Mouse (Mus musculus) ovary, adult 2 months (tissue): ENCODE measurements around the gene Snupn. TPM values are rescaled to one million over a fixed set of nuclear protein-coding genes. Genes with fewer than 3 reads are reported as not detected.

ENCODE experiments used
- polyA plus RNA-seq: library from polyadenylated mRNA; depleted of rRNA; stranded (reverse); fragments of >200 nt; gene quantifications from 2 replicates; pipeline ENCODE4 v1.2.3, GENCODE M21; 2012; rRNA removed

The Snupn gene
- polyA plus RNA-seq, result 4.2 and 5.4 TPM in 2 replicates

GRCm38 (mm10) chr9:56950414-56951400 lies at the start of gene Snupn:
Snupn (plus strand) TSS chr9:56950878.

GRCm38 (mm10) chr9:56928041-56928811 lies 22.5 kb upstream of the Snupn start, which contains the start of gene Snx33:
Snx33 (minus strand) TSS chr9:56928371.

GRCm38 (mm10) chr9:56937223-56938160 lies 13.2 kb upstream of the Snupn start, which contains the start of gene Imp3:
Imp3 (plus strand) TSS chr9:56937475.

GRCm38 (mm10) chr9:56994286-56995197 lies 43.9 kb downstream of the Snupn start, which contains the start of gene Ptpn9:
Ptpn9 (plus strand) TSS chr9:56994923.

Other genes with a start within 250 kb of the Snupn start
- 4.3 and 4.7 TPM in 2 replicates for gene Lingo1, start 154.4 kb upstream of the Snupn start, polyA plus RNA-seq
- gene Odf3l1, start 86.2 kb upstream of the Snupn start, polyA plus RNA-seq, result 1.9 and 2.2 TPM in 2 replicates
- gene Cspg4, start 85.8 kb upstream of the Snupn start, polyA plus RNA-seq, result 22.0 and 24.5 TPM in 2 replicates
- 19.8 and 22.8 TPM in 2 replicates for gene Snx33, start 22.5 kb upstream of the Snupn start, polyA plus RNA-seq
- gene Imp3, start 13.4 kb upstream of the Snupn start, polyA plus RNA-seq, result 465 and 661 TPM in 2 replicates
- gene Ptpn9, start 44.0 kb downstream of the Snupn start, polyA plus RNA-seq, result 34.9 and 76.3 TPM in 2 replicates
- 65.5 and 198 TPM in 2 replicates for gene Sin3a, start 121.2 kb downstream of the Snupn start, polyA plus RNA-seq
- gene Man2c1, start 179.8 kb downstream of the Snupn start, polyA plus RNA-seq, result 386 and 391 TPM in 2 replicates
- gene Neil1, start 197.4 kb downstream of the Snupn start, polyA plus RNA-seq, result 10.7 and 13.0 TPM in 2 replicates
- 211 and 215 TPM in 2 replicates for gene Commd4, start 207.5 kb downstream of the Snupn start, polyA plus RNA-seq